In genomic region chr2:94141293-94141692, GRCm38 (mm10) we compare ENCODE assay signal across 25 mouse cellular contexts. TPM values are rescaled to one million over a fixed set of nuclear protein-coding genes. Genes with fewer than 3 reads are reported as not detected.
DNase-seq lines count a peak whose midpoint lies in the region; TF ChIP-seq lines count a peak whose summit lies in the region.
"Had no signal": no experiment of that assay in that cellular context is flagged by ENCODE, and none has a peak within 500 bp of the region (broad histone marks: within the 10 kb centered on the region; RNA-seq: fewer than 3 reads in every experiment).

No protein-coding gene starts in this region.

- WGBS in liver, adult 2 months, result 14% methylated on average over 3 of the region's 3 CpGs

- no peak overlapping the region for H3K27ac ChIP-seq in liver, adult 2 months (replicated peaks; ENCODE audit: insufficient read depth, low read depth, low read length)
- H3K27ac ChIP-seq: forebrain, embryonic 13.5 days; hindbrain, embryonic 12.5 days; hindbrain, postnatal 0 days; intestine, embryonic 15.5 days; midbrain, embryonic 10.5 days; neural tube, embryonic 12.5 days; stomach, postnatal 0 days had no signal

- H3K4me3 ChIP-seq in liver, adult 2 months (ENCODE audit: insufficient read depth, low read depth, low read length), result no peak overlapping the region
- H3K4me3 ChIP-seq: forebrain, embryonic 13.5 days; hindbrain, embryonic 12.5 days; intestine, embryonic 15.5 days; midbrain, embryonic 10.5 days; myocyte; neural tube, embryonic 12.5 days had no signal

- no peak for TF ChIP-seq CTCF in liver, adult 2 months (IDR thresholded peaks at IDR 0.05; ENCODE audit: low read depth, low read length)

- H3K36me3 ChIP-seq in liver, adult 2 months (ENCODE audit: control insufficient read depth, insufficient read depth, low read length), result no peaks in the 10 kb centered on the region
- H3K36me3 ChIP-seq: hindbrain, embryonic 12.5 days; intestine, embryonic 15.5 days; midbrain, embryonic 10.5 days; neural tube, embryonic 12.5 days had no signal

- peaks cover 16% of the 10 kb centered on the region for H3K4me1 ChIP-seq in liver, adult 2 months (ENCODE audit: control insufficient read depth, insufficient read depth, low read length)
- H3K4me1 ChIP-seq: hindbrain, embryonic 12.5 days; intestine, embryonic 15.5 days; midbrain, embryonic 10.5 days; neural tube, embryonic 12.5 days had no signal

- no peak overlapping the region for H3K9ac ChIP-seq in liver, adult 2 months (ENCODE audit: low read depth, low read length)
- H3K9ac ChIP-seq: forebrain, embryonic 13.5 days; hindbrain, embryonic 12.5 days; intestine, embryonic 15.5 days; neural tube, embryonic 12.5 days had no signal

- H3K27me3 ChIP-seq in liver, adult 2 months (ENCODE audit: control insufficient read depth, insufficient read depth, low read length), result no peaks in the 10 kb centered on the region
- H3K27me3 ChIP-seq: forebrain, embryonic 13.5 days; hindbrain, embryonic 12.5 days; intestine, embryonic 15.5 days; neural tube, embryonic 12.5 days had no signal

- DNase-seq in embryo, embryonic 10.5 days (ENCODE audit: low spot score), result peak; percentile 16
- DNase-seq in embryo, embryonic 9.5 days (ENCODE audit: extremely low spot score), result no peak
- peak; percentile 76 for DNase-seq in liver, adult 2 months (ENCODE audit: extremely low read depth, low read depth, low spot score)
- no peak for DNase-seq in liver
- DNase-seq in kidney, adult 9 months, result peak; percentile 46
- DNase-seq in mesoderm, embryonic 11.5 days (ENCODE audit: low read depth, low spot score), result peak; percentile 13
- DNase-seq in frontal cortex, postnatal 10 days (ENCODE audit: low spot score in 2 of 2), result no peak
- DNase-seq: adrenal gland, postnatal 10 days; cerebellum, adult 11 months; cerebellum, adult 9-10 months; cerebellum, postnatal 36 days; gastrocnemius, postnatal 14 days; heart, postnatal 14 days; layer of hippocampus, adult 9-11 months; right cerebral cortex, postnatal 4 days; thymus, adult 18-20 months; thymus, postnatal 25 days had no signal

- H3K79me2 ChIP-seq in liver, adult 2 months (ENCODE audit: control insufficient read depth, insufficient read depth, low read length), result peaks cover 20% of the 10 kb centered on the region; the same call in 1 of the 2 replicates

- no peak for TF ChIP-seq POLR2A in liver, adult 2 months (IDR thresholded peaks at IDR 0.05; ENCODE audit: extremely low read depth, insufficient read depth, low read length)

RNA-seq across cellular contexts. Expression of gene Hsd17b12, which starts 16.5 kb away (rescaled TPM):
- 120 and 144 TPM in 2 replicates for total RNA-seq in liver, adult 2 months (2014; rRNA removed)
- 49.7 and 68.5 TPM in 2 replicates for polyA plus RNA-seq in liver, adult 2 months (2012; rRNA removed)

Comparison
In these comparisons a context has a peak if more than half of its experiments do, and no peak if none do; other contexts are left out.
1. DNase-seq: peak in embryo, embryonic 10.5 days (single experiment), liver, adult 2 months (single experiment), kidney, adult 9 months (single experiment) and mesoderm, embryonic 11.5 days (single experiment); none in embryo, embryonic 9.5 days (single experiment), liver (single experiment) and frontal cortex, postnatal 10 days (0 of 2).